Mouse (Mus musculus): ENCODE results near the gene Polr3g. TPM values are rescaled to one million over a fixed set of nuclear protein-coding genes. Genes with fewer than 3 reads are reported as not detected.

Polr3g gene
- total and polyA plus RNA-seq, 2 experiments from 2014 or later = 2.6 to 5.5 TPM

- no peaks in the 10 kb centered on the region for H3K27me3 ChIP-seq (ENCODE audit: control insufficient read depth, insufficient read depth, low read length)
- 73% methylated on average over 3 of the region's 3 CpGs for WGBS
- H3K9me3 ChIP-seq (replicated peaks; ENCODE audit: control insufficient read depth, low read length) = no peaks in the 10 kb centered on the region
- no peaks in the 10 kb centered on the region for H3K4me1 ChIP-seq (ENCODE audit: control insufficient read depth, insufficient read depth)
- no peak overlapping the region for H3K9ac ChIP-seq (replicated peaks; ENCODE audit: low read depth, low read length)
- no peak overlapping the region for H3K27ac ChIP-seq (ENCODE audit: low read depth)
- no peak overlapping the region for H3K4me2 ChIP-seq (ENCODE audit: low read depth, low read length)
- no peak for DNase-seq (ENCODE audit: low spot score)
- TF ChIP-seq EP300 (IDR thresholded peaks at IDR 0.05; ENCODE audit: low read depth) = no peak
- TF ChIP-seq CTCF (IDR thresholded peaks at IDR 0.05; ENCODE audit: low read depth) = no peak
- no peak overlapping the region for H3K4me3 ChIP-seq (ENCODE audit: low read depth, low read length)
- no peak for ATAC-seq (ENCODE audit: insufficient read depth, low read depth)
- H3K36me3 ChIP-seq (replicated peaks; ENCODE audit: control insufficient read depth, insufficient read depth, low read length) = 0 out of 2 replicates have a peak, but pooled peaks cover 3% of the 10 kb centered on the region
These were observed 25.9 kb downstream of the Polr3g start for GRCm38 (mm10) chr13:81684884-81685283.

GRCm38 (mm10) chr13:81684258-81684657 is 26.6 kb downstream of the Polr3g start:
- WGBS = 56% methylated on average over 5 of the region's 5 CpGs
- no peak for DNase-seq (ENCODE audit: low spot score)
- Histone ChIP-seq H3K36me3 (replicated peaks; ENCODE audit: control insufficient read depth, insufficient read depth, low read length) (0 out of 2 replicates have a peak, but pooled peaks cover 3% of the 10 kb centered on the region), H3K9ac (replicated peaks; ENCODE audit: low read depth, low read length) (no peak overlapping the region), H3K27me3 (ENCODE audit: control insufficient read depth, insufficient read depth, low read length) (no peaks in the 10 kb centered on the region), H3K27ac (ENCODE audit: low read depth) (no peak overlapping the region), H3K9me3 (replicated peaks; ENCODE audit: control insufficient read depth, low read length) (no peaks in the 10 kb centered on the region), H3K4me2 (ENCODE audit: low read depth, low read length) (no peak overlapping the region), H3K4me1 (ENCODE audit: control insufficient read depth, insufficient read depth) (no peaks in the 10 kb centered on the region), H3K4me3 (ENCODE audit: low read depth, low read length) (no peak overlapping the region)
- TF ChIP-seq CTCF (IDR thresholded peaks at IDR 0.05; ENCODE audit: low read depth) (no peak), EP300 (IDR thresholded peaks at IDR 0.05; ENCODE audit: low read depth) (no peak)
- no peak for ATAC-seq (ENCODE audit: insufficient read depth, low read depth)

- H3K27ac ChIP-seq (ENCODE audit: low read depth) = no peak overlapping the region
- H3K4me1 ChIP-seq (ENCODE audit: control insufficient read depth, insufficient read depth) = no peaks in the 10 kb centered on the region
- H3K4me3 ChIP-seq (ENCODE audit: low read depth, low read length) = no peak overlapping the region
- H3K4me2 ChIP-seq (ENCODE audit: low read depth, low read length) = no peak overlapping the region
- 0 out of 2 replicates have a peak, but pooled peaks cover 3% of the 10 kb centered on the region for H3K36me3 ChIP-seq (replicated peaks; ENCODE audit: control insufficient read depth, insufficient read depth, low read length)
- no peaks in the 10 kb centered on the region for H3K9me3 ChIP-seq (replicated peaks; ENCODE audit: control insufficient read depth, low read length)
- ATAC-seq (ENCODE audit: insufficient read depth, low read depth) (no peak), DNase-seq (ENCODE audit: low spot score) (no peak)
- TF ChIP-seq EP300 (IDR thresholded peaks at IDR 0.05; ENCODE audit: low read depth) = no peak
- no peak for TF ChIP-seq CTCF (IDR thresholded peaks at IDR 0.05; ENCODE audit: low read depth)
- no peaks in the 10 kb centered on the region for H3K27me3 ChIP-seq (ENCODE audit: control insufficient read depth, insufficient read depth, low read length)
- 92% methylated on average over 3 of the region's 3 CpGs for WGBS
- no peak overlapping the region for H3K9ac ChIP-seq (replicated peaks; ENCODE audit: low read depth, low read length)
These were observed 27.7 kb downstream of the Polr3g start for GRCm38 (mm10) chr13:81683107-81683506.

- 67% methylated on average over 8 of the region's 8 CpGs for WGBS
- Histone ChIP-seq H3K9ac (replicated peaks; ENCODE audit: low read depth, low read length) (no peak overlapping the region), H3K4me3 (ENCODE audit: low read depth, low read length) (no peak overlapping the region), H3K36me3 (replicated peaks; ENCODE audit: control insufficient read depth, insufficient read depth, low read length) (peaks cover 26% of the 10 kb centered on the region), H3K27ac (ENCODE audit: low read depth) (no peak overlapping the region), H3K27me3 (ENCODE audit: control insufficient read depth, insufficient read depth, low read length) (no peaks in the 10 kb centered on the region), H3K4me2 (ENCODE audit: low read depth, low read length) (no peak overlapping the region), H3K4me1 (ENCODE audit: control insufficient read depth, insufficient read depth) (no peaks in the 10 kb centered on the region), H3K9me3 (replicated peaks; ENCODE audit: control insufficient read depth, low read length) (no peaks in the 10 kb centered on the region)
- DNase-seq (ENCODE audit: low spot score) = no peak
- no peak for ATAC-seq (ENCODE audit: insufficient read depth, low read depth)
- TF ChIP-seq EP300 (IDR thresholded peaks at IDR 0.05; ENCODE audit: low read depth) (no peak), CTCF (IDR thresholded peaks at IDR 0.05; ENCODE audit: low read depth) (no peak)
These were observed 35.5 kb downstream of the Polr3g start for GRCm38 (mm10) chr13:81675333-81675732.

GRCm38 (mm10) chr13:81667713-81668112 is 43.1 kb downstream of the Polr3g start:
- no peak overlapping the region for H3K4me3 ChIP-seq (ENCODE audit: low read depth, low read length)
- H3K27me3 ChIP-seq (ENCODE audit: control insufficient read depth, insufficient read depth, low read length) = no peaks in the 10 kb centered on the region
- WGBS = 85% methylated on average over 5 of the region's 5 CpGs
- DNase-seq (ENCODE audit: low spot score) (no peak), ATAC-seq (ENCODE audit: insufficient read depth, low read depth) (no peak)
- no peak overlapping the region for H3K4me2 ChIP-seq (ENCODE audit: low read depth, low read length)
- peaks cover 59% of the 10 kb centered on the region for H3K36me3 ChIP-seq (replicated peaks; ENCODE audit: control insufficient read depth, insufficient read depth, low read length)
- no peak overlapping the region for H3K27ac ChIP-seq (ENCODE audit: low read depth)
- TF ChIP-seq EP300 (IDR thresholded peaks at IDR 0.05; ENCODE audit: low read depth) (no peak), CTCF (IDR thresholded peaks at IDR 0.05; ENCODE audit: low read depth) (no peak)
- no peak overlapping the region for H3K9ac ChIP-seq (replicated peaks; ENCODE audit: low read depth, low read length)
- no peaks in the 10 kb centered on the region for H3K9me3 ChIP-seq (replicated peaks; ENCODE audit: control insufficient read depth, low read length)
- no peaks in the 10 kb centered on the region; the same call in 1 of the 2 replicates for H3K4me1 ChIP-seq (ENCODE audit: control insufficient read depth, insufficient read depth)

GRCm38 (mm10) chr13:81664331-81664698 is 46.5 kb downstream of the Polr3g start:
- Histone ChIP-seq H3K4me3 (ENCODE audit: low read depth, low read length) (no peak overlapping the region), H3K27ac (ENCODE audit: low read depth) (no peak overlapping the region), H3K4me1 (ENCODE audit: control insufficient read depth, insufficient read depth) (no peaks in the 10 kb centered on the region; the same call in 1 of the 2 replicates), H3K4me2 (ENCODE audit: low read depth, low read length) (no peak overlapping the region), H3K9ac (replicated peaks; ENCODE audit: low read depth, low read length) (no peak overlapping the region), H3K27me3 (ENCODE audit: control insufficient read depth, insufficient read depth, low read length) (no peaks in the 10 kb centered on the region), H3K9me3 (replicated peaks; ENCODE audit: control insufficient read depth, low read length) (no peaks in the 10 kb centered on the region), H3K36me3 (replicated peaks; ENCODE audit: control insufficient read depth, insufficient read depth, low read length) (peaks cover 50% of the 10 kb centered on the region)
- 79% methylated on average over 5 of the region's 5 CpGs for WGBS
- DNase-seq (ENCODE audit: low spot score) (no peak), ATAC-seq (ENCODE audit: insufficient read depth, low read depth) (no peak)
- no peak for TF ChIP-seq CTCF (IDR thresholded peaks at IDR 0.05; ENCODE audit: low read depth)
- TF ChIP-seq EP300 (IDR thresholded peaks at IDR 0.05; ENCODE audit: low read depth) = no peak
